Mouse (Mus musculus) lung, embryonic 15.5 days (tissue): ENCODE results near the gene Stim2. TPM values are rescaled to one million over a fixed set of nuclear protein-coding genes. Genes with fewer than 3 reads are reported as not detected.

Experiments used
- ATAC-seq: fragments of 200-750 bp; cut with Nextera tagmentation; 2 replicates; pipeline ENCODE4 v1.8.0; 2017; ENCODE audit warnings: moderate number of reproducible peaks, borderline replicate concordance; ENCODE audit not compliant: low FRiP score, low TSS enrichment; ENCODE audit errors: extremely low read depth
- H3K27ac ChIP-seq: fragments of 300-500 bp; sonication (generic); 2 replicates; pipeline ENCODE4 v1.5.1; 2015; ENCODE audit warnings: moderate library complexity, mild to moderate bottlenecking, inconsistent platforms
- H3K27me3 ChIP-seq: fragments of 300-500 bp; sonication (generic); 2 replicates; pipeline ENCODE4 v1.6.1; 2015; ENCODE audit warnings: inconsistent platforms
- H3K36me3 ChIP-seq: fragments of 300-500 bp; sonication (generic); 2 replicates; pipeline ENCODE4 v1.6.1; 2015; ENCODE audit warnings: inconsistent platforms
- H3K4me1 ChIP-seq: fragments of 300-500 bp; sonication (generic); 2 replicates; pipeline ENCODE4 v1.6.1; 2015; ENCODE audit warnings: inconsistent platforms
- H3K4me2 ChIP-seq: fragments of 300-500 bp; sonication (generic); 2 replicates; pipeline ENCODE4 v1.6.1; 2015; ENCODE audit warnings: inconsistent platforms, mild to moderate bottlenecking, moderate library complexity
- H3K4me3 ChIP-seq: fragments of 300-500 bp; sonication (generic); 2 replicates; pipeline ENCODE4 v1.5.1; 2015; ENCODE audit warnings: mild to moderate bottlenecking, inconsistent platforms
- H3K9ac ChIP-seq: fragments of 300-500 bp; sonication (generic); 2 replicates; pipeline ENCODE4 v1.6.1; 2015; ENCODE audit warnings: inconsistent platforms
- H3K9me3 ChIP-seq: fragments of 300-500 bp; sonication (generic); 2 replicates; pipeline ENCODE4 v1.6.1; 2016; ENCODE audit warnings: inconsistent platforms
- WGBS: fragments of 180-500 bp; shearing (Covaris S2); methylation state at CpG from one replicate; pipeline ENCODE4 v1.1.7; 2015; 5-methylcytosine and 5-hydroxymethylcytosine counted together
- polyA plus RNA-seq: library from polyadenylated mRNA; unstranded; fragments of >200 nt; fragmentation: Nextera tagmentation; extraction: Ambion mirVana; gene quantifications from 2 replicates; pipeline ENCODE4 v1.2.1, GENCODE M21; 2015

The Stim2 gene
- polyA plus RNA-seq, 1 experiment from 2014 or later = 25.2 TPM

GRCm38 (mm10) chr5:54100916-54101315, 102.6 kb downstream of the Stim2 start:
- Histone ChIP-seq H3K4me3 (no peak overlapping the region), H3K4me1 (peaks cover 14% of the 10 kb centered on the region), H3K36me3 (no peaks in the 10 kb centered on the region), H3K9me3 (no peaks in the 10 kb centered on the region), H3K27me3 (no peaks in the 10 kb centered on the region), H3K27ac (no peak overlapping the region), H3K4me2 (no peak overlapping the region), H3K9ac (no peak overlapping the region)
- peak; percentile 87; the same call in 1 of the 2 replicates for ATAC-seq
- 31% methylated on average over 3 of the region's 3 CpGs for WGBS

GRCm38 (mm10) chr5:54101318-54101717, 103.0 kb downstream of the Stim2 start:
- WGBS = 43% methylated on average over 5 of the region's 5 CpGs
- Histone ChIP-seq H3K9ac (no peak overlapping the region), H3K9me3 (no peaks in the 10 kb centered on the region), H3K36me3 (no peaks in the 10 kb centered on the region), H3K4me2 (no peak overlapping the region), H3K27ac (no peak overlapping the region), H3K4me3 (no peak overlapping the region), H3K4me1 (peaks cover 14% of the 10 kb centered on the region), H3K27me3 (no peaks in the 10 kb centered on the region)
- ATAC-seq = no peak

DNA sequence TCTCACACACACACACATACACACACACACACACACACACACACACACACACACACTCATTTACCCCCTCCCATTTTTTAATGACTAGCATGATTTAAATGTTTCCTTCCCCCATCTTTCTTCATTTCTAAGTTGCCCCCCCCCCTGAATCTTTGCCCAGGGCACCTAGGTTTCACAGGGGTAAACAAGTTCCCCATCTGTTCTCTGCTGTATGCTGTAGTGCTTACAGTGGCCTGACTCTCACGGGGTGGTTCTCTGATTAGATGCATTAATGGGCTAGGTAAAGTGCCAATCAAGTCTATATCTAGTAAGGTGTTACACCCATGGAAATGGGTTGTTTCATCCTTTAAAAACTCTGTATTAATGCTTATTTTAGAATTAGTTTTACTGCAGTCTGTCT, 103.7 kb downstream of the Stim2 start:
- H3K9ac ChIP-seq = no peak overlapping the region
- H3K27me3 ChIP-seq = no peaks in the 10 kb centered on the region
- H3K4me2 ChIP-seq = no peak overlapping the region
- 60% methylated on average over 1 of the region's 1 CpGs for WGBS
- no peak overlapping the region for H3K4me3 ChIP-seq
- ATAC-seq = no peak
- H3K36me3 ChIP-seq = no peaks in the 10 kb centered on the region
- no peak overlapping the region for H3K27ac ChIP-seq
- H3K4me1 ChIP-seq = peaks cover 14% of the 10 kb centered on the region
- H3K9me3 ChIP-seq = no peaks in the 10 kb centered on the region

- Histone ChIP-seq H3K9me3 (no peaks in the 10 kb centered on the region), H3K4me2 (no peak overlapping the region), H3K27me3 (no peaks in the 10 kb centered on the region), H3K36me3 (no peaks in the 10 kb centered on the region), H3K4me1 (no peaks in the 10 kb centered on the region), H3K9ac (no peak overlapping the region), H3K27ac (no peak overlapping the region), H3K4me3 (no peak overlapping the region)
- 82% methylated on average over 4 of the region's 4 CpGs for WGBS
- no peak for ATAC-seq
Observed at GRCm38 (mm10) chr5:54106669-54107068, 108.4 kb downstream of the Stim2 start.

GRCm38 (mm10) chr5:54107069-54107468, 108.8 kb downstream of the Stim2 start:
- Histone ChIP-seq H3K27ac (no peak overlapping the region), H3K9me3 (no peaks in the 10 kb centered on the region), H3K4me1 (no peaks in the 10 kb centered on the region), H3K27me3 (no peaks in the 10 kb centered on the region), H3K9ac (no peak overlapping the region), H3K36me3 (no peaks in the 10 kb centered on the region), H3K4me2 (no peak overlapping the region), H3K4me3 (no peak overlapping the region)
- ATAC-seq = no peak
- 42% methylated on average over 6 of the region's 6 CpGs for WGBS

DNA sequence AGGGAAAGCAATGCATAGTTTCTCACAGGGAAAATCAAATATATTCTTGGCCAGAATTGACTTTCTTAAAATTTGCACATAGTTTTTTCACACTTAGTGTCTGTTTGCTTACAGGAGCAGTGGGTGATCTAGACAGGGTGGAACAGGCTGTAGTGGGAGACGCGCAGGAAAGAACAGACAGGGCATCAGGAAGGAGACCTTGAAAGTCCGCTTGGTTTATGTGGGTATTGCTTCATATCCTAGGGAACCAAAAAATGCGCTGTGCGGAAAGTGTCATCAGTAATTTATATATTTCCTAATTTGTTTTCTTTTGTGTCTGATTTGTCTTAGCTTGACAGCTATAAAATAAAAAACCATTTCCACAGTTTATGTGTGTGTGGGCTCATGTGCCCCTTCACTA, 110.8 kb downstream of the Stim2 start:
- no peak overlapping the region for H3K4me2 ChIP-seq
- H3K27me3 ChIP-seq = no peaks in the 10 kb centered on the region
- no peak overlapping the region for H3K4me3 ChIP-seq
- H3K9me3 ChIP-seq = no peaks in the 10 kb centered on the region
- WGBS = 82% methylated on average over 5 of the region's 5 CpGs
- no peaks in the 10 kb centered on the region for H3K4me1 ChIP-seq
- no peak overlapping the region for H3K27ac ChIP-seq
- no peak overlapping the region for H3K9ac ChIP-seq
- no peaks in the 10 kb centered on the region for H3K36me3 ChIP-seq
- ATAC-seq = no peak

DNA sequence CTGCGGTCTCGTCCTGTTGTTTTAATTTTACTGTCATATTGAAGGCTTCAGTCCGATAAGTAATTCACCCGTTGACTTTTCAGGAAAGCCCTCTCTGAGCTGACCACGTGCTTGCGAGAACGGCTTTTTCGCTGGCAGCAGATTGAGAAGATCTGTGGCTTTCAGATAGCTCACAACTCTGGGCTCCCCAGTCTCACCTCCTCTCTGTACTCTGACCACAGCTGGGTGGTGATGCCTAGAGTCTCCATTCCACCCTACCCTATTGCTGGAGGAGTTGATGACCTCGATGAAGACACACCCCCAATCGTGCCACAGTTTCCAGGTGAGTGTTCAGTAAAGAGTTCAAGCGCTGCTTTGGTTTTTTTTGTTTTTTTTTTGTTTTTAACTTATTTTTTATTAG, 112.5 kb downstream of the Stim2 start:
- H3K9ac ChIP-seq = no peak overlapping the region
- H3K27me3 ChIP-seq = no peaks in the 10 kb centered on the region
- no peak overlapping the region for H3K27ac ChIP-seq
- 88% methylated on average over 11 of the region's 11 CpGs for WGBS
- peaks cover under 1% of the 10 kb centered on the region; the same call in 1 of the 2 replicates for H3K36me3 ChIP-seq
- 0 out of 2 replicates have a peak, but pooled peaks cover 2% of the 10 kb centered on the region for H3K4me1 ChIP-seq
- H3K9me3 ChIP-seq = no peaks in the 10 kb centered on the region
- H3K4me3 ChIP-seq = no peak overlapping the region
- ATAC-seq = no peak
- H3K4me2 ChIP-seq = no peak overlapping the region

DNA sequence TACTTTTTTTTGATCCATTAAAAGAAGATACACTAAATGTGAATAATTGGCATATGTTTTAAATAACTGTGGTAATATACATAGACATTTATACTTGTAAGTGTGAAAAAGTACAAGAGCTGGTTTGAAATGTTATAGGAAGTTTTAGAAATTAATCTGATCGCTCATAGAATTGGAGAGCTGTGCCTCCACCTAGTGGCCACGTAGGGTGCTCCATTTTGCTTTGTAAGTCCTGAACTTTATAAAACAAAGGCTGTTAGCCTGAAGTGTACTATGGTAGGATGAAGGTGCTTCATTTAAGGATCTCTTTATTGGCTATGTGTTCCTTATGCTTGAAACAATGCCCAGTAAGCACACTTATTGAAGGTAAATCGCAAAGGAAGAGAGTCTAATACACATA, 115.0 kb downstream of the Stim2 start:
- Histone ChIP-seq H3K9me3 (no peaks in the 10 kb centered on the region), H3K36me3 (peaks cover 14% of the 10 kb centered on the region), H3K4me3 (no peak overlapping the region), H3K4me1 (0 out of 2 replicates have a peak, but pooled peaks cover 2% of the 10 kb centered on the region), H3K4me2 (no peak overlapping the region), H3K27me3 (no peaks in the 10 kb centered on the region), H3K9ac (no peak overlapping the region), H3K27ac (no peak overlapping the region)
- 17% methylated on average over 3 of the region's 3 CpGs for WGBS
- no peak for ATAC-seq

DNA sequence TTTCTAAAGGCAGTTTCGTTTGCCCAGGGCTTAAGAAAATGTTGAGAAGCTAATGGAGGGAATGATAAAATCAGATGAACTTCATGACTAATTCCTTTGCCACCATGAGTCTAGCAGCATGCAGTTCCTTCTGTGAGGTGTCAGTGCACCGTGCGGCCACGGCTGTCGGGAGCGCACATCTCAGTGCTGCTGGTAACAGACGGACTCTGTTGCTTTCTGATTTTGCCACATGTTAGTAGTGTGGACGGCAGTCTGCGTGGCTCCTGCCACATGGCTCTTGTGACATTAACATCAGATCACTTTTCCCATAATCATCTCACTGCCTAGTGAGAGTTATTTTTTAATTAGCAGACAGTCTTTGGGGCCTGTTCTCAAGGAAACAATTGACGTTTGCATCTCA, 118.2 kb downstream of the Stim2 start:
- Histone ChIP-seq H3K9ac (no peak overlapping the region), H3K4me1 (0 out of 2 replicates have a peak, but pooled peaks cover 5% of the 10 kb centered on the region), H3K27me3 (no peaks in the 10 kb centered on the region), H3K9me3 (no peaks in the 10 kb centered on the region), H3K36me3 (peaks cover 14% of the 10 kb centered on the region), H3K4me2 (no peak overlapping the region), H3K27ac (no peak overlapping the region), H3K4me3 (no peak overlapping the region)
- ATAC-seq = no peak
- 88% methylated on average over 10 of the region's 10 CpGs for WGBS

- Histone ChIP-seq H3K4me3 (no peak overlapping the region), H3K27me3 (no peaks in the 10 kb centered on the region), H3K9me3 (no peaks in the 10 kb centered on the region), H3K4me1 (0 out of 2 replicates have a peak, but pooled peaks cover 5% of the 10 kb centered on the region), H3K4me2 (no peak overlapping the region), H3K27ac (no peak overlapping the region), H3K36me3 (peaks cover 14% of the 10 kb centered on the region), H3K9ac (no peak overlapping the region)
- WGBS = 43% methylated on average over 19 of the region's 19 CpGs
- ATAC-seq = peak; percentile 65; the same call in 1 of the 2 replicates
Observed at GRCm38 (mm10) chr5:54118410-54119212, 120.3 kb downstream of the Stim2 start.

DNA sequence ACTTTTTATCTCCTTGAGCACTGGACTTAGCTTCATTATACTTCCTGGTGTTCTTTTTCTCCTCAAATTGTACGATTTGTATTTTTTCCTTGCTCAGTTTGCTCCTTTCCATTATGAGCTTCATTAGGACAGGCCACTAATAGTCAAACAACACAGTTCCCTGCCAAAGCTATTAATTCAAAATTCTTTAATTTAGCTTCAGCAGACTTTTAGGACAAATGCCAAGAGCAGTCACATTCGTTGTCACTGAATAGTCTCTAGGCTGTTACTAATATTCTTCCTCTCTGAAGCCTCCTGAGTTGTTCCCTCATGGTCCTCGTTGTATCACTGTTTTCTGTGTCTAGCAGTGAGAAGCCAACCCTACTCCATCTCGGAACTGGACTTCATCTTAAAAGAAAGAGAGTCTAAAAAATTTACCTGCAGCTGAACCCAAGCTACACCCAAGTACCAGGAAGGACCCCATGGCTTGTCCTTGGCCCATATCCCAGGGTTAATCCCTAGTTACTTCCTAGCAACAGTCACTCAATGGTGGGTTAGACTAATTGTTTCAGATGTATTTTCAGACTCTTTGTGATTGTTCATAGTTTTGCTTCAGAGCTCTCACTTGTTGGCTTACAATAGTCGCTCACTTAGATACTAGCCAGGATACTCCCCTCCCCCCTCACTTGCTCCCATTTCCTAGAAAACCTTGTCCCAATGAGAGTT, 149.9 kb downstream of the Stim2 start:
- H3K36me3 ChIP-seq = no peaks in the 10 kb centered on the region
- H3K4me3 ChIP-seq = no peak overlapping the region
- no peaks in the 10 kb centered on the region for H3K4me1 ChIP-seq
- no peak for ATAC-seq
- H3K9ac ChIP-seq = no peak overlapping the region
- H3K27ac ChIP-seq = no peak overlapping the region
- no peaks in the 10 kb centered on the region for H3K27me3 ChIP-seq
- no peaks in the 10 kb centered on the region for H3K9me3 ChIP-seq
- 79% methylated on average over 5 of the region's 5 CpGs for WGBS
- no peak overlapping the region for H3K4me2 ChIP-seq
